Comparison of ENCODE assay signal across 14 mouse cellular contexts in the genomic region with DNA sequence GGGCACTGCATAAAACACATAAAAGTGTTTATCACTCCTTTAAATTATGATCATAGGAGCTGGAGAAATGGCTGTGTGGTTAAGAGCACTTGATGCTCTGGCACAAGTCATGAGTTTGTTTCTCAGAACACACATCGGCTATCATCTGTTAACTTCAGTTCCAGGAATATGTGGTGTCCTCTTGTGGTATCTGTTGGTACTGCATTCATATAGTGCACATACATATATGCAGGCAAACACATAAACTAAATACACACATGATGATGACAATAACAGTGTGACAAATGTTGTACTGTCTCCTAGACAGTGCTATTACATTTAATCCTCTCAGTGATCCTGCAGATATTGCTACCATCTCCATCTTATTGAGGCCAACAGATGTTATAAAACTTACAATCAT. TPM values are rescaled to one million over a fixed set of nuclear protein-coding genes. Genes with fewer than 3 reads are reported as not detected.
DNase-seq lines count a peak whose midpoint lies in the region; ATAC-seq and TF ChIP-seq lines count a peak whose summit lies in the region.
"Had no signal": no experiment of that assay in that cellular context is flagged by ENCODE, and none has a peak within 500 bp of the region (broad histone marks: within the 10 kb centered on the region; RNA-seq: fewer than 3 reads in every experiment).

No protein-coding gene starts in this region.

- 93% methylated on average over 1 of the region's 1 CpGs for WGBS in intestine, postnatal 0 days
- 92% methylated on average over 1 of the region's 1 CpGs for WGBS in intestine, embryonic 16.5 days
- 95% methylated on average over 1 of the region's 1 CpGs for WGBS in midbrain, postnatal 0 days
- 97% methylated on average over 1 of the region's 1 CpGs for WGBS in midbrain, embryonic 16.5 days

- no peaks in the 10 kb centered on the region for H3K27me3 ChIP-seq in intestine, postnatal 0 days (replicated peaks; ENCODE audit: control insufficient read depth, insufficient read depth, low read length)
- H3K27me3 ChIP-seq in intestine, embryonic 16.5 days (replicated peaks; ENCODE audit: control insufficient read depth, insufficient read depth, low read length), result no peaks in the 10 kb centered on the region
- H3K27me3 ChIP-seq in midbrain, postnatal 0 days (ENCODE audit: insufficient read depth, low read length), result no peaks in the 10 kb centered on the region
- H3K27me3 ChIP-seq in midbrain, embryonic 16.5 days (ENCODE audit: control insufficient read depth, insufficient read depth, low read depth, low read length), result no peaks in the 10 kb centered on the region
- no peaks in the 10 kb centered on the region for H3K27me3 ChIP-seq in Patski
- H3K27me3 ChIP-seq: forebrain, embryonic 12.5 days; heart, embryonic 15.5 days had no signal

- no peaks in the 10 kb centered on the region for H3K9me3 ChIP-seq in intestine, postnatal 0 days (ENCODE audit: control insufficient read depth)
- H3K9me3 ChIP-seq in intestine, embryonic 16.5 days (ENCODE audit: control insufficient read depth, low read length), result 0 out of 2 replicates have a peak, but pooled peaks cover 2% of the 10 kb centered on the region
- no peaks in the 10 kb centered on the region for H3K9me3 ChIP-seq in midbrain, postnatal 0 days (ENCODE audit: low read length)
- no peaks in the 10 kb centered on the region for H3K9me3 ChIP-seq in midbrain, embryonic 16.5 days (replicated peaks; ENCODE audit: control insufficient read depth, low read length, poor library complexity, severe bottlenecking)
- H3K9me3 ChIP-seq: forebrain, embryonic 12.5 days; heart, embryonic 15.5 days had no signal

- CTCF ChIA-PET in Patski (lab: Charles Lee), result interaction anchor here (0.6 to 1.2 kb wide), 2 partner anchors 14 to 59 kb away, joined by 3 read pairs; no protein-coding TSS in a partner anchor

- no peaks in the 10 kb centered on the region for H3K36me3 ChIP-seq in intestine, postnatal 0 days (ENCODE audit: control insufficient read depth, insufficient read depth)
- H3K36me3 ChIP-seq in intestine, embryonic 16.5 days (ENCODE audit: control insufficient read depth, insufficient read depth, low read length), result no peaks in the 10 kb centered on the region
- H3K36me3 ChIP-seq in midbrain, postnatal 0 days (ENCODE audit: insufficient read depth, low read length), result no peaks in the 10 kb centered on the region
- H3K36me3 ChIP-seq in midbrain, embryonic 16.5 days (ENCODE audit: control insufficient read depth, insufficient read depth, low read length), result no peaks in the 10 kb centered on the region
- H3K36me3 ChIP-seq: forebrain, embryonic 12.5 days; heart, embryonic 15.5 days had no signal

- no peak for ATAC-seq in intestine, postnatal 0 days
- no peak for ATAC-seq in intestine, embryonic 16.5 days
- no peak for ATAC-seq in midbrain, postnatal 0 days (ENCODE audit: low FRiP score)
- ATAC-seq in midbrain, embryonic 16.5 days, result no peak
- ATAC-seq in Patski, result no peak
- ATAC-seq in cerebellum, adult (ENCODE audit: insufficient number of reproducible peaks, low FRiP score, low TSS enrichment), result no peak

- POLR2A ChIA-PET in Patski (lab: Charles Lee), result interaction anchor here (1.0 kb wide), 1 partner anchor 38 kb away, joined by 5 read pairs; no protein-coding TSS in a partner anchor

- H3K4me1 ChIP-seq in intestine, postnatal 0 days (replicated peaks; ENCODE audit: control insufficient read depth, insufficient read depth, low read length), result no peaks in the 10 kb centered on the region
- H3K4me1 ChIP-seq in intestine, embryonic 16.5 days (ENCODE audit: control insufficient read depth, insufficient read depth, low read length), result no peaks in the 10 kb centered on the region
- H3K4me1 ChIP-seq in midbrain, postnatal 0 days (ENCODE audit: insufficient read depth, low read length), result no peaks in the 10 kb centered on the region
- H3K4me1 ChIP-seq in midbrain, embryonic 16.5 days (ENCODE audit: control insufficient read depth, insufficient read depth, low read length), result no peaks in the 10 kb centered on the region
- H3K4me1 ChIP-seq: forebrain, embryonic 12.5 days; heart, embryonic 15.5 days had no signal

- no peak for DNase-seq in midbrain, postnatal 0 days (ENCODE audit: low spot score)
- DNase-seq in Patski (ENCODE audit: low read depth, low spot score), result no peak
- DNase-seq in adrenal gland, adult 8-10 months, result no peak
- DNase-seq: cerebellum, adult 11-12 months; cerebellum, postnatal 25 days; kidney, adult 9 months; left cerebral cortex, postnatal 4 days; right cerebral cortex, postnatal 4 days had no signal

- no peak overlapping the region for H3K4me2 ChIP-seq in intestine, postnatal 0 days (replicated peaks; ENCODE audit: low read depth)
- H3K4me2 ChIP-seq in intestine, embryonic 16.5 days (ENCODE audit: low read depth, low read length), result no peak overlapping the region
- H3K4me2 ChIP-seq in midbrain, postnatal 0 days (ENCODE audit: low read depth, low read length, poor library complexity, severe bottlenecking), result no peak overlapping the region
- H3K4me2 ChIP-seq in midbrain, embryonic 16.5 days (ENCODE audit: low read length), result no peak overlapping the region
- H3K4me2 ChIP-seq: forebrain, embryonic 12.5 days; heart, embryonic 15.5 days had no signal

- in situ Hi-C loops in Patski (cut with MboI; ENCODE audit: low pct_unique_long_range_greater_than_20kb), result no loop called here

- no peak overlapping the region for H3K4me3 ChIP-seq in intestine, postnatal 0 days (ENCODE audit: low read depth, low read length)
- H3K4me3 ChIP-seq in intestine, embryonic 16.5 days (ENCODE audit: low read length), result no peak overlapping the region
- H3K4me3 ChIP-seq in midbrain, postnatal 0 days (ENCODE audit: low read depth, low read length), result no peak overlapping the region
- no peak overlapping the region for H3K4me3 ChIP-seq in midbrain, embryonic 16.5 days (ENCODE audit: low read depth, low read length)
- H3K4me3 ChIP-seq: forebrain, embryonic 12.5 days; heart, embryonic 15.5 days had no signal

- peak; percentile 36 for TF ChIP-seq CTCF in intestine, postnatal 0 days (IDR thresholded peaks at IDR 0.05; ENCODE audit: low read depth)
- TF ChIP-seq CTCF in midbrain, postnatal 0 days (IDR thresholded peaks at IDR 0.05), result peak; percentile 48
- TF ChIP-seq CTCF in Patski (IDR thresholded peaks at IDR 0.05), result peak; percentile 26

- no peak overlapping the region for H3K9ac ChIP-seq in intestine, postnatal 0 days (ENCODE audit: low read depth, low read length)
- H3K9ac ChIP-seq in intestine, embryonic 16.5 days (ENCODE audit: low read depth, low read length), result no peak overlapping the region
- no peak overlapping the region for H3K9ac ChIP-seq in midbrain, postnatal 0 days (replicated peaks; ENCODE audit: low read length, poor library complexity, severe bottlenecking)
- H3K9ac ChIP-seq in midbrain, embryonic 16.5 days (ENCODE audit: low read depth, low read length), result no peak overlapping the region
- H3K9ac ChIP-seq: forebrain, embryonic 12.5 days; heart, embryonic 15.5 days had no signal

- H3K27ac ChIP-seq in intestine, postnatal 0 days (ENCODE audit: low read depth, low read length), result no peak overlapping the region
- no peak overlapping the region for H3K27ac ChIP-seq in intestine, embryonic 16.5 days (ENCODE audit: low read length)
- no peak overlapping the region for H3K27ac ChIP-seq in midbrain, postnatal 0 days (ENCODE audit: low read depth, low read length)
- no peak overlapping the region for H3K27ac ChIP-seq in midbrain, embryonic 16.5 days (ENCODE audit: low read length)
- H3K27ac ChIP-seq: forebrain, embryonic 12.5 days; heart, embryonic 15.5 days had no signal

RNA-seq across cellular contexts. Expression of a gene that starts 13.8 kb away (rescaled TPM):
- polyA plus RNA-seq in intestine, postnatal 0 days (2015; fragmentation: Nextera tagmentation; extraction: Ambion mirVana), result 56.1 and 57.9 TPM in 2 replicates
- polyA plus RNA-seq in intestine, embryonic 16.5 days (2015; fragmentation: Nextera tagmentation; extraction: Ambion mirVana), result 88.2 and 94.6 TPM in 2 replicates
- total RNA-seq in midbrain, postnatal 0 days (2014; rRNA removed), result 22.2 and 34.8 TPM in 2 replicates
- polyA plus RNA-seq in midbrain, postnatal 0 days (2015; fragmentation: Nextera tagmentation; extraction: Ambion mirVana), result 50.5 and 50.7 TPM in 2 replicates
- 51.6 and 56.2 TPM in 2 replicates for polyA plus RNA-seq in midbrain, embryonic 16.5 days (2015; fragmentation: Nextera tagmentation; extraction: Ambion mirVana)
- 55.6 TPM for polyA plus RNA-seq in Patski (2021)
- 10 to 100 TPM; 11.0 to 20.5 (median 13.2) TPM for total RNA-seq in adrenal gland, adult 8-10 months (2022)

RNA-seq across cellular contexts. Expression of a gene that starts 37.2 kb away (rescaled TPM):
- 0.10 and 0.25 TPM in 2 replicates for polyA plus RNA-seq in intestine, postnatal 0 days (2015; fragmentation: Nextera tagmentation; extraction: Ambion mirVana)
- 0.22 and 0.23 TPM in 2 replicates for polyA plus RNA-seq in intestine, embryonic 16.5 days (2015; fragmentation: Nextera tagmentation; extraction: Ambion mirVana)
- total RNA-seq in midbrain, postnatal 0 days (2014; rRNA removed), result 4.6 and 5.2 TPM in 2 replicates
- polyA plus RNA-seq in midbrain, postnatal 0 days (2015; fragmentation: Nextera tagmentation; extraction: Ambion mirVana), result 0.50 and 0.64 TPM in 2 replicates
- polyA plus RNA-seq in midbrain, embryonic 16.5 days (2015; fragmentation: Nextera tagmentation; extraction: Ambion mirVana), result 0.50 and 1.7 TPM in 2 replicates
- 159 TPM for polyA plus RNA-seq in Patski (2021)
- 10 to 100 TPM; 20.1 to 30.3 (median 26.3) TPM for total RNA-seq in adrenal gland, adult 8-10 months (2022)

Comparison
In these comparisons a context has a peak if more than half of its experiments do, and no peak if none do; other contexts are left out.
1. RNA of a gene that starts 37.2 kb away (polyA plus RNA-seq): 159 TPM in Patski (single experiment); 0.50 to 0.64 TPM in midbrain, postnatal 0 days, 0.50 to 1.7 TPM in midbrain, embryonic 16.5 days, 0.22 to 0.23 TPM in intestine, embryonic 16.5 days and 0.10 to 0.25 TPM in intestine, postnatal 0 days; every median in the first group is over 10 times any median in the second.
2. Peak in every context shown above with its lines, with median percentiles within 50 percentile points of each other: CTCF ChIP-seq.